Mouse (Mus musculus): ENCODE measurements around the gene Rnf150. TPM values are rescaled to one million over a fixed set of nuclear protein-coding genes. Genes with fewer than 3 reads are reported as not detected.

Rnf150 gene
- polyA plus RNA-seq, 1 experiment from 2014 or later, result 2.1 TPM

DNA sequence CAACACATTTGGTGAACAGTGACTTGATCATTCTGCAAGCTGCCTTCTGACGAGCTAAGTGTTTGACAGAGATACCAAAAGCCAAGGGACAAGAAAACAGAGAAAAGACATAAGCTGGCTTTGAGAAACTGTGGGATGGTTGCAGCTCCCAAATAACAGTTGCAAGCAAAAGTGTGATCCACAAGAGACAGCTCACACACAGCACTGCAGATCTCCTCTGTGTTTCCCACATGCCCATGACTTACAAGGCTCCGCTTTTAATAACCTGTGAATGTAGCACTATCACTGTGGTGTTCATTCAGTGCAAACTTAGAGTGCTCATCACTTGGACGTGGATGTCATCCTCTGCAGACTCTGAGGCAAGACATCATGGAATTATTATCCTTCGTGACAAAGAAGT is 178.3 kb downstream of the Rnf150 start:
- H3K36me3 ChIP-seq (ENCODE audit: control insufficient read depth, insufficient read depth, low read length), result 0 out of 2 replicates have a peak, but pooled peaks cover 2% of the 10 kb centered on the region
- no peak overlapping the region for H3K27ac ChIP-seq (ENCODE audit: low read length)
- no peaks in the 10 kb centered on the region for H3K9me3 ChIP-seq (replicated peaks; ENCODE audit: control insufficient read depth, low read length, poor library complexity, severe bottlenecking)
- H3K4me1 ChIP-seq (ENCODE audit: control insufficient read depth, insufficient read depth, low read length), result peaks cover 4% of the 10 kb centered on the region; the same call in 1 of the 2 replicates
- H3K4me2 ChIP-seq (ENCODE audit: low read length), result no peak overlapping the region
- ATAC-seq, result no peak
- H3K4me3 ChIP-seq (ENCODE audit: low read depth, low read length), result no peak overlapping the region
- no peak overlapping the region for H3K9ac ChIP-seq (ENCODE audit: low read depth, low read length)
- 91% methylated on average over 4 of the region's 4 CpGs for WGBS
- H3K27me3 ChIP-seq (ENCODE audit: control insufficient read depth, insufficient read depth, low read depth, low read length), result no peaks in the 10 kb centered on the region

DNA sequence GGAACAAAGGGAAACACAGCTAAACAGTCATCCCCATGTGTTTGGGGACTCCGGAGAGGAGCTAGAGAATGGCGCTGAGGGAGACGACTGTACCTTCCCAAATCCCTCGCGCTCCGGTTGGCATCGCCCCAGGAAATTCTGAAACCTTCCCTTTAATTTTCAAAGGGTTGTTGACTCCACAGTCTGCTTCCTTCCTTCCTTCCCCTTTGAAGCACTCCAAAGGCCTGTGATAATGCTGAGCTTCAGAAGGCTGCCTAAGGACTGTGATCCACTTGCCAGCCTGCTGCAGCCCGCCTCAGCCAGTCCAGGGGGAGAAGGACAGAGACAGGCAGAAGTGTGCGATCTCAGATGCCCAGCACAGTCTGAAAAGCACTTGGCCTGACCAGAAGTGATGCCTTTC is 183.8 kb downstream of the Rnf150 start:
- no peak for ATAC-seq
- H3K36me3 ChIP-seq (ENCODE audit: control insufficient read depth, insufficient read depth, low read length), result no peaks in the 10 kb centered on the region

DNA sequence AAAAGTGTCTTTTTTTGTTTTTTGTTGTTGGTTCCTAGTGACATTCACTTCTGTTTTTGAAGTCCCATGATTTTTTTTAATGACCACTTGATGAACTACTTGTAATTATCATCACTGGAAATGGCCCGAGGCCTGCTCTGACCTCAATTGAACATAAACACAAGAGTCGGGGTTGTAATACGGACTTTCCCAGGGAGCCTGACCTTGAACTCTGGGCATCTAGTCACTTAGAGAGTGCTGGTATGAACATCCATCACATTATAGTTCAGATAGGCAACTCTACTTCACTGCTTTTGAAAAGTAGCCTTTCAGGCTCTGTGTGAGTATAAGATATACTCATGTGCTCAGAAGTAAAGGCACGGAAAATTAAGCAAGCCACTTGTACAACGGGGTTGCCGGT is 185.4 kb downstream of the Rnf150 start:
- peaks cover 6% of the 10 kb centered on the region; the same call in 1 of the 2 replicates for H3K4me1 ChIP-seq (ENCODE audit: control insufficient read depth, insufficient read depth, low read length)
- no peaks in the 10 kb centered on the region for H3K9me3 ChIP-seq (replicated peaks; ENCODE audit: control insufficient read depth, low read length, poor library complexity, severe bottlenecking)
- H3K36me3 ChIP-seq (ENCODE audit: control insufficient read depth, insufficient read depth, low read length), result no peaks in the 10 kb centered on the region
- 77% methylated on average over 6 of the region's 6 CpGs for WGBS
- no peak overlapping the region for H3K9ac ChIP-seq (ENCODE audit: low read depth, low read length)
- H3K27me3 ChIP-seq (ENCODE audit: control insufficient read depth, insufficient read depth, low read depth, low read length), result no peaks in the 10 kb centered on the region
- H3K4me3 ChIP-seq (ENCODE audit: low read depth, low read length), result no peak overlapping the region
- no peak overlapping the region for H3K27ac ChIP-seq (ENCODE audit: low read length)
- no peak overlapping the region for H3K4me2 ChIP-seq (ENCODE audit: low read length)
- ATAC-seq, result no peak

More for the DNA sequence above, 183.8 kb downstream of the Rnf150 start:
- Histone ChIP-seq H3K9ac (ENCODE audit: low read depth, low read length) (no peak overlapping the region), H3K4me1 (ENCODE audit: control insufficient read depth, insufficient read depth, low read length) (peaks cover 6% of the 10 kb centered on the region; the same call in 1 of the 2 replicates), H3K4me2 (ENCODE audit: low read length) (no peak overlapping the region), H3K27ac (ENCODE audit: low read length) (no peak overlapping the region), H3K27me3 (ENCODE audit: control insufficient read depth, insufficient read depth, low read depth, low read length) (no peaks in the 10 kb centered on the region), H3K4me3 (ENCODE audit: low read depth, low read length) (no peak overlapping the region), H3K9me3 (replicated peaks; ENCODE audit: control insufficient read depth, low read length, poor library complexity, severe bottlenecking) (no peaks in the 10 kb centered on the region)
- WGBS, result 72% methylated on average over 9 of the region's 9 CpGs

DNA sequence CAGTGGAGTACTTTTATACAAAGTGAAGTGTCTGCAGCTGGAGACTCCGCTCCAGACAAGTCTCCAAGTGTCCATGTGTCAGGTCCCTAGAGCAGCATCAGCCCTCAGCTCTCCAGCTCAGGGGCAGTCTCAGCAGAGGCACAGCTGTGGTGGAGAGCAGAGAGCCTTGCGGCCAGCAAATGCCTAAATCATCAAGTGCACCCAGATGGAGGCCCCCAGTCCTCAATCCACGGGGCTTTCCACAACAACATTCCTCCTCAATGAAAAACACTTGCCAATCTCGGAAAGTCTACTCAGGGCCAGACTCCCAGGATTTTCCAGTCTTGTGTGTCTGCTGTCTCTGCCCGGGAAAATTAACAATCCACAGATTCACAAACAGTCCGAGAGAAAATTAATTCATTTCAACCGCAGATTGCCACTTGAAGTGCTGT is 186.0 kb downstream of the Rnf150 start:
- H3K4me2 ChIP-seq (ENCODE audit: low read length), result no peak overlapping the region
- 0 out of 2 replicates have a peak, but pooled peaks have one; percentile 29 for ATAC-seq
- H3K9ac ChIP-seq (ENCODE audit: low read depth, low read length), result no peak overlapping the region

DNA sequence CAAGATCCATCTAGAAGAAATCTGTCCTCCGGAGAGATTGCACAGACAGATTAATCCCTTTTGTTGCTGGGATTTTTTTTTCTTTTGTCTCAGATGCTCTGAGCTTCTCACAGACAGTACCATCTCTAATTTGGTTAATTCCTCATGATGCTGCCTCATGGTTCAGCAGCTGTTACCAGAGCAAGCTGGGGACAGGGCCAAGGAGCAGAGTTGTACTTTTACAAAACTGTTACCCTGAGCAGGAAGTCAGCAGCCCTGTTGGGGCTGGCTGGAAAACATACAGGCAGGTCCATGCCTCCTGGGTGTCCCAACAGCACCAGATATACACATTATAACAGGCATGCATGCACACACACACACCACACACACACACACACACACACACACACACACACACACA is 186.5 kb downstream of the Rnf150 start:
- peaks cover 6% of the 10 kb centered on the region; the same call in 1 of the 2 replicates for H3K4me1 ChIP-seq (ENCODE audit: control insufficient read depth, insufficient read depth, low read length)
- H3K9me3 ChIP-seq (replicated peaks; ENCODE audit: control insufficient read depth, low read length, poor library complexity, severe bottlenecking), result no peaks in the 10 kb centered on the region
- H3K27ac ChIP-seq (ENCODE audit: low read length), result no peak overlapping the region
- no peaks in the 10 kb centered on the region for H3K36me3 ChIP-seq (ENCODE audit: control insufficient read depth, insufficient read depth, low read length)
- 11% methylated on average over 1 of the region's 1 CpGs for WGBS
- no peak overlapping the region for H3K4me3 ChIP-seq (ENCODE audit: low read depth, low read length)
- H3K4me2 ChIP-seq (ENCODE audit: low read length), result no peak overlapping the region
- H3K9ac ChIP-seq (ENCODE audit: low read depth, low read length), result no peak overlapping the region
- ATAC-seq, result no peak
- no peaks in the 10 kb centered on the region for H3K27me3 ChIP-seq (ENCODE audit: control insufficient read depth, insufficient read depth, low read depth, low read length)

More for the DNA sequence above, 186.0 kb downstream of the Rnf150 start:
- no peaks in the 10 kb centered on the region for H3K9me3 ChIP-seq (replicated peaks; ENCODE audit: control insufficient read depth, low read length, poor library complexity, severe bottlenecking)
- no peak overlapping the region for H3K27ac ChIP-seq (ENCODE audit: low read length)
- no peak overlapping the region for H3K4me3 ChIP-seq (ENCODE audit: low read depth, low read length)
- no peaks in the 10 kb centered on the region for H3K27me3 ChIP-seq (ENCODE audit: control insufficient read depth, insufficient read depth, low read depth, low read length)
- WGBS, result 16% methylated on average over 7 of the region's 7 CpGs
- H3K36me3 ChIP-seq (ENCODE audit: control insufficient read depth, insufficient read depth, low read length), result no peaks in the 10 kb centered on the region
- H3K4me1 ChIP-seq (ENCODE audit: control insufficient read depth, insufficient read depth, low read length), result peaks cover 6% of the 10 kb centered on the region; the same call in 1 of the 2 replicates

DNA sequence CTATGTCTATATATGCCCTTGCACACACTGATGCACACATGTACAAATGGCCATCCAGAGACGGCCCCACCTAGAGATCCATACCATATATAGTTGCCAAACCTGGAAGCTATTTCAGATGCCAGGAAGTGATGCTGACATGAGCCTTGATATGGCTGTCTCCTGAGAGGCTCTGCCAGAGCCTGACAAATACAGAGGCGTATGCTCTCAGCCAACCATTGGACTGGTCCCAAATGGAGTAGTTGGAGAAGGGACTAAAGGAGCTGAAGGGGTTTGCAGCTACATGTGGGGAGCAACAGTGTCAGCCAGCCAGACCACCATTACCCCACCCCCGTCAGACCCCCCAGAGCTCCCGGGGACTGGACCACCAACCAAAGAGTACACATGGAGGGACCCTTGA is 189.7 kb downstream of the Rnf150 start:
- no peak overlapping the region for H3K27ac ChIP-seq (ENCODE audit: low read length)
- H3K4me3 ChIP-seq (ENCODE audit: low read depth, low read length), result no peak overlapping the region
- no peak overlapping the region for H3K9ac ChIP-seq (ENCODE audit: low read depth, low read length)
- no peak overlapping the region for H3K4me2 ChIP-seq (ENCODE audit: low read length)
- H3K36me3 ChIP-seq (ENCODE audit: control insufficient read depth, insufficient read depth, low read length), result no peaks in the 10 kb centered on the region
- no peaks in the 10 kb centered on the region for H3K9me3 ChIP-seq (replicated peaks; ENCODE audit: control insufficient read depth, low read length, poor library complexity, severe bottlenecking)
- H3K27me3 ChIP-seq (ENCODE audit: control insufficient read depth, insufficient read depth, low read depth, low read length), result no peaks in the 10 kb centered on the region
- 95% methylated on average over 4 of the region's 4 CpGs for WGBS
- no peak for ATAC-seq
- peaks cover 2% of the 10 kb centered on the region; the same call in 1 of the 2 replicates for H3K4me1 ChIP-seq (ENCODE audit: control insufficient read depth, insufficient read depth, low read length)

DNA sequence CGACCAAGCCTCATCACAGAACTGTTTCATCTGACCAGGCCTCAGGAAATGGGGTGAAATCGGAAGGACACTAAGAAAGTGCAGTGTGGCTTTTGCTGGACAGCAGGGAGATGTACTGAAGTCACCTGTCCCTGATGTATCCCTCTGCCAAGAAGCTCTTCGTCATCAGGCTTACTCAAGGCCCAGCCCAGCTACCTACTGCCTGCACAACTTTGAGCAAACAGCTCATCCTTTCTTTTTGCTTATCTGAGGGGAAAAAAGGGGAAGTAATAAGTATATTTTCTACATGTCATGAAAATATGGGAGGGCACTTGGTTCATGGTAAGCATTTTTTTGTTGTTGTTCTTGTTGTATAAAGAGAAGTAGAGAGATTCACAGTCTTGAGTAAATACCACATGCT is 191.6 kb downstream of the Rnf150 start:
- Histone ChIP-seq H3K36me3 (ENCODE audit: control insufficient read depth, insufficient read depth, low read length) (no peaks in the 10 kb centered on the region), H3K4me1 (ENCODE audit: control insufficient read depth, insufficient read depth, low read length) (no peaks in the 10 kb centered on the region), H3K9ac (ENCODE audit: low read depth, low read length) (no peak overlapping the region), H3K27me3 (ENCODE audit: control insufficient read depth, insufficient read depth, low read depth, low read length) (no peaks in the 10 kb centered on the region), H3K27ac (ENCODE audit: low read length) (no peak overlapping the region), H3K4me2 (ENCODE audit: low read length) (no peak overlapping the region), H3K9me3 (replicated peaks; ENCODE audit: control insufficient read depth, low read length, poor library complexity, severe bottlenecking) (no peaks in the 10 kb centered on the region), H3K4me3 (ENCODE audit: low read depth, low read length) (no peak overlapping the region)
- no peak for ATAC-seq
- 90% methylated on average over 3 of the region's 3 CpGs for WGBS

DNA sequence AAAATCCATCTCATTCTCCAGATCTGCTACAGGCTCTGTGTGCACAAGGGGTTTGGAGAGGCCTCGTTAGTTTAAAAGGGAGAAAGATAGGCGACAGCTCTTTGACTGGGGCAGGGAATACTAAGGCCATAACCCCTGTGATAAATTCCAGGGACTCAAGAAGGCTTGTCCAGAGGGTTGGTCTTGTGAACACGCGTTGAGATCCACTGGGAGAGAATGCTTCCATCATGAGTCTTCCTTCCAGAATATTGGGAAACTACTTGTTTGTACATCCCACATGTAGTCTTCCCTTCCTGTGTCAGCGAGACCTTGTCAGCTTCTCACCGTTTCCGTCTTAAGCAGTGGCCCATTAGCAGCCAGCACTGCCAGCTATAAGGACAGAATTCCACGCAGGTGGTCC is 195.8 kb downstream of the Rnf150 start:
- H3K9ac ChIP-seq (ENCODE audit: low read depth, low read length), result no peak overlapping the region
- ATAC-seq, result no peak
- no peaks in the 10 kb centered on the region for H3K9me3 ChIP-seq (replicated peaks; ENCODE audit: control insufficient read depth, low read length, poor library complexity, severe bottlenecking)
- no peaks in the 10 kb centered on the region for H3K4me1 ChIP-seq (ENCODE audit: control insufficient read depth, insufficient read depth, low read length)
- H3K4me3 ChIP-seq (ENCODE audit: low read depth, low read length), result no peak overlapping the region
- no peaks in the 10 kb centered on the region for H3K36me3 ChIP-seq (ENCODE audit: control insufficient read depth, insufficient read depth, low read length)
- 86% methylated on average over 8 of the region's 8 CpGs for WGBS
- no peaks in the 10 kb centered on the region for H3K27me3 ChIP-seq (ENCODE audit: control insufficient read depth, insufficient read depth, low read depth, low read length)
- H3K4me2 ChIP-seq (ENCODE audit: low read length), result no peak overlapping the region
- H3K27ac ChIP-seq (ENCODE audit: low read length), result no peak overlapping the region

DNA sequence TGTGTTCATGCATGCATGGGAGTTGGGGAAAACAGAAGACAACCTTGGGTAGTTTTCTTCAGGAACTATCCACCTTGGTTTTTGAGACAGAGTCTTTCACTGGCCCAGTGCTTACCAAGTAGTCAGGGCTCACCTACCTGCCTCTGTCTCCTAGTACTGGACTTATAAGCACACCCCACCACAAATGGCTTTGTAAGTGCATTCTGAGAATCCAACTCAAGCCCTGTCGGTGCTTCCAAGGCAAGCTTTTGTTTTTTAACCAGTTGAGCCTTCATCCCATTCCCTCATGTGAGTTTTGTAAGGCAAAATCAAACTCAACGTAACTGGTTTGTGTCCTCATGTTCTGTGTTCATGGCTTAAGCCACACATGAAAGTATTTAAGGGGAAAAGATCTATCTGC is 196.9 kb downstream of the Rnf150 start:
- H3K36me3 ChIP-seq (ENCODE audit: control insufficient read depth, insufficient read depth, low read length), result no peaks in the 10 kb centered on the region
- no peak overlapping the region for H3K27ac ChIP-seq (ENCODE audit: low read length)
- ATAC-seq, result no peak
- no peak overlapping the region for H3K4me3 ChIP-seq (ENCODE audit: low read depth, low read length)
- no peak overlapping the region for H3K9ac ChIP-seq (ENCODE audit: low read depth, low read length)
- no peaks in the 10 kb centered on the region for H3K4me1 ChIP-seq (ENCODE audit: control insufficient read depth, insufficient read depth, low read length)
- WGBS, result 86% methylated on average over 2 of the region's 2 CpGs
- no peak overlapping the region for H3K4me2 ChIP-seq (ENCODE audit: low read length)
- H3K27me3 ChIP-seq (ENCODE audit: control insufficient read depth, insufficient read depth, low read depth, low read length), result no peaks in the 10 kb centered on the region
- H3K9me3 ChIP-seq (replicated peaks; ENCODE audit: control insufficient read depth, low read length, poor library complexity, severe bottlenecking), result no peaks in the 10 kb centered on the region
